Mouse (Mus musculus): ENCODE results near the gene Ube2m. TPM values are rescaled to one million over a fixed set of nuclear protein-coding genes. Genes with fewer than 3 reads are reported as not detected.
A peak's percentile ranks its signal among the peaks of the same experiment; 100 is the strongest.
"Not testable (repeated sequence)": the region's sequence is repeated elsewhere in the genome, so short reads cannot be mapped to it uniquely, and the experiment has no call there.

Gene Ube2m
- 10.6 and 14.3 TPM in 2 replicates for polyA plus RNA-seq (2015; fragmentation: Nextera tagmentation; extraction: Ambion mirVana)

- ATAC-seq (ENCODE audit: low read depth) = peak; percentile 90
- peak within 1 kb of the TSS; percentile 94 for H3K4me2 ChIP-seq (ENCODE audit: low read depth, low read length)
- H3K27ac ChIP-seq (ENCODE audit: low read length) = peak within 1 kb of the TSS; percentile 98
- H3K4me3 ChIP-seq (ENCODE audit: low read depth, low read length) = peak within 1 kb of the TSS; percentile 89
- H3K36me3 ChIP-seq (ENCODE audit: control insufficient read depth, insufficient read depth) = peaks cover 8% of the 10 kb centered on the region
- peaks cover 41% of the 10 kb centered on the region for H3K4me1 ChIP-seq (ENCODE audit: control insufficient read depth, low read depth, low read length)
- H3K27me3 ChIP-seq (ENCODE audit: control insufficient read depth, insufficient read depth, low read depth, low read length) = peaks cover 10% of the 10 kb centered on the region
- H3K9me3 ChIP-seq (replicated peaks; ENCODE audit: control insufficient read depth, low read length) = no peaks in the 10 kb centered on the region
- under 1% methylated on average over 64 of the region's 65 CpGs for WGBS (ENCODE audit: insufficient replicate concordance)
- peak within 1 kb of the TSS; percentile 97 for H3K9ac ChIP-seq (ENCODE audit: low read depth, low read length)
Observed at GRCm38 (mm10) chr7:13037901-13038555, at the start of gene Ube2m. Gene Ube2m, minus strand, starts transcription at chr7:13038275.

GRCm38 (mm10) chr7:13072293-13072692, 34.2 kb upstream of the Ube2m start:
- Histone ChIP-seq H3K27ac (ENCODE audit: low read length) (no peak overlapping the region), H3K9ac (ENCODE audit: low read depth, low read length) (no peak overlapping the region), H3K36me3 (ENCODE audit: control insufficient read depth, insufficient read depth) (no peaks in the 10 kb centered on the region), H3K27me3 (ENCODE audit: control insufficient read depth, insufficient read depth, low read depth, low read length) (no peaks in the 10 kb centered on the region), H3K9me3 (replicated peaks; ENCODE audit: control insufficient read depth, low read length) (no peaks in the 10 kb centered on the region), H3K4me1 (ENCODE audit: control insufficient read depth, low read depth, low read length) (no peaks in the 10 kb centered on the region), H3K4me2 (ENCODE audit: low read depth, low read length) (no peak overlapping the region), H3K4me3 (ENCODE audit: low read depth, low read length) (no peak overlapping the region)
- 45% methylated on average over 5 of the region's 5 CpGs for WGBS (ENCODE audit: insufficient replicate concordance)
- no peak for ATAC-seq (ENCODE audit: low read depth)

DNA sequence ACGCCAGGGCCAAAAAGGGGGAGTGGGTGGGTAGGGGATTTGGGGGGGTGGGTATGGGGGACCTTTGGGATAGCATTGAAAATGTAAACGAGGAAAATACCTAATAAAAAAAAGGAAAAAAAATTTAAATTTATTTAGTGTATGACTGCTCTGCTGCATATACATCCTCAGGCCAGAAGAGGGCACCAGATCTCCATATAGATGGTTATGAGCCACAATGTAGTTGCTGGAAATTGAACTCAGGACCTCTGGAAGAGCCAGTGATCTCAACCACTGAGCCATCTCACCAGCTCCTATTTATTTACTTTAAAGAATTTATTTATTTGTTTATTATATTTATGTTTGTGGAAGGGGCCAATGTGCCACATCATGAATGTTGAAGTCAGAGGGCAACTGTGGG, 25.3 kb upstream of the Ube2m start:
- WGBS (ENCODE audit: insufficient replicate concordance) = 34% methylated on average over 2 of the region's 2 CpGs
- not testable (repeated sequence) for H3K36me3 ChIP-seq (ENCODE audit: control insufficient read depth, insufficient read depth); H3K27me3 ChIP-seq (ENCODE audit: control insufficient read depth, insufficient read depth, low read depth, low read length)

GRCm38 (mm10) chr7:13059536-13059935, 21.5 kb upstream of the Ube2m start:
- H3K9me3 ChIP-seq (replicated peaks; ENCODE audit: control insufficient read depth, low read length) = no peaks in the 10 kb centered on the region
- H3K4me3 ChIP-seq (ENCODE audit: low read depth, low read length) = no peak overlapping the region
- H3K27me3 ChIP-seq (ENCODE audit: control insufficient read depth, insufficient read depth, low read depth, low read length) = no peaks in the 10 kb centered on the region
- no peak for ATAC-seq (ENCODE audit: low read depth)
- no peak overlapping the region for H3K27ac ChIP-seq (ENCODE audit: low read length)
- 80% methylated on average over 9 of the region's 9 CpGs for WGBS (ENCODE audit: insufficient replicate concordance)
- no peak overlapping the region for H3K9ac ChIP-seq (ENCODE audit: low read depth, low read length)
- H3K4me2 ChIP-seq (ENCODE audit: low read depth, low read length) = no peak overlapping the region
- H3K4me1 ChIP-seq (ENCODE audit: control insufficient read depth, low read depth, low read length) = peaks cover 4% of the 10 kb centered on the region
- H3K36me3 ChIP-seq (ENCODE audit: control insufficient read depth, insufficient read depth) = no peaks in the 10 kb centered on the region

More for the DNA sequence above, 25.3 kb upstream of the Ube2m start:
- H3K9ac ChIP-seq (ENCODE audit: low read depth, low read length); H3K9me3 ChIP-seq (replicated peaks; ENCODE audit: control insufficient read depth, low read length); ATAC-seq (ENCODE audit: low read depth); H3K4me1 ChIP-seq (ENCODE audit: control insufficient read depth, low read depth, low read length); H3K4me3 ChIP-seq (ENCODE audit: low read depth, low read length); H3K27ac ChIP-seq (ENCODE audit: low read length); H3K4me2 ChIP-seq (ENCODE audit: low read depth, low read length): not testable (repeated sequence)

GRCm38 (mm10) chr7:13056913-13057700, 19.0 kb upstream of the Ube2m start:
- no peak overlapping the region for H3K4me2 ChIP-seq (ENCODE audit: low read depth, low read length)
- 54% methylated on average over 8 of the region's 8 CpGs for WGBS (ENCODE audit: insufficient replicate concordance)

GRCm38 (mm10) chr7:13054287-13055010, 16.4 kb upstream of the Ube2m start, which contains the start of gene Mzf1:
Gene Mzf1, minus strand, starts transcription at chr7:13054764.
- H3K27me3 ChIP-seq (ENCODE audit: control insufficient read depth, insufficient read depth, low read depth, low read length) = no peaks in the 10 kb centered on the region
- peak; percentile 89 for ATAC-seq (ENCODE audit: low read depth)
- no peaks in the 10 kb centered on the region for H3K9me3 ChIP-seq (replicated peaks; ENCODE audit: control insufficient read depth, low read length)
- WGBS (ENCODE audit: insufficient replicate concordance) = under 1% methylated on average over 41 of the region's 41 CpGs
- H3K36me3 ChIP-seq (ENCODE audit: control insufficient read depth, insufficient read depth) = no peaks in the 10 kb centered on the region
- peaks cover 8% of the 10 kb centered on the region for H3K4me1 ChIP-seq (ENCODE audit: control insufficient read depth, low read depth, low read length)
- H3K4me2 ChIP-seq (ENCODE audit: low read depth, low read length) = peak within 1 kb of the TSS; percentile 82
- peak within 1 kb of the TSS; percentile 60; the same call in 1 of the 2 replicates for H3K27ac ChIP-seq (ENCODE audit: low read length)
- peak within 1 kb of the TSS; percentile 73 for H3K4me3 ChIP-seq (ENCODE audit: low read depth, low read length)
- peak within 1 kb of the TSS; percentile 70 for H3K9ac ChIP-seq (ENCODE audit: low read depth, low read length)

More at GRCm38 (mm10) chr7:13056913-13057700, 19.0 kb upstream of the Ube2m start:
- no peak for ATAC-seq (ENCODE audit: low read depth)
- Histone ChIP-seq H3K27me3 (ENCODE audit: control insufficient read depth, insufficient read depth, low read depth, low read length) (no peaks in the 10 kb centered on the region), H3K4me3 (ENCODE audit: low read depth, low read length) (no peak overlapping the region), H3K9me3 (replicated peaks; ENCODE audit: control insufficient read depth, low read length) (no peaks in the 10 kb centered on the region), H3K4me1 (ENCODE audit: control insufficient read depth, low read depth, low read length) (peaks cover 8% of the 10 kb centered on the region), H3K9ac (ENCODE audit: low read depth, low read length) (no peak overlapping the region), H3K27ac (ENCODE audit: low read length) (no peak overlapping the region), H3K36me3 (ENCODE audit: control insufficient read depth, insufficient read depth) (no peaks in the 10 kb centered on the region)

DNA sequence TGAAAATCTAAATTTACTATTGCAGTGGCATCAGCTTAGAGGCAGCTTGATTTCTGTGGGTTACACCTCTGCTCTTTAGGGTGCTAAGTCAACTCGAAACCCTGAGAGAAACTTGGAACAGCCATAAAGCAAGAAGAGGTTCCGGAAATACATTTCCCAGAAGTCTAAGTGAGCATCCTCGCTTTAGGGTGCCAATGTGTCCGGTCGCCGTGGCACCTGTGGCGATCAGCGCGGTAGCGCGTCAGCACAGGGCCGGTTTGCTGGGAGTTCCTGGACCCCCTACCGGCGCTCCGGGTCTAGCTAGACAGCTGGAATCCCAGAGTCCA, 15.8 kb upstream of the Ube2m start:
- H3K4me3 ChIP-seq (ENCODE audit: low read depth, low read length) = peak overlapping the region; percentile 73
- no peak for ATAC-seq (ENCODE audit: low read depth)
- no peaks in the 10 kb centered on the region for H3K36me3 ChIP-seq (ENCODE audit: control insufficient read depth, insufficient read depth)
- peak overlapping the region; percentile 82 for H3K4me2 ChIP-seq (ENCODE audit: low read depth, low read length)
- H3K9me3 ChIP-seq (replicated peaks; ENCODE audit: control insufficient read depth, low read length) = no peaks in the 10 kb centered on the region
- WGBS (ENCODE audit: insufficient replicate concordance) = 5% methylated on average over 15 of the region's 15 CpGs
- peak overlapping the region; percentile 30; the same call in 1 of the 2 replicates for H3K27ac ChIP-seq (ENCODE audit: low read length)
- peak overlapping the region; percentile 70 for H3K9ac ChIP-seq (ENCODE audit: low read depth, low read length)
- no peaks in the 10 kb centered on the region for H3K27me3 ChIP-seq (ENCODE audit: control insufficient read depth, insufficient read depth, low read depth, low read length)
- peaks cover 8% of the 10 kb centered on the region for H3K4me1 ChIP-seq (ENCODE audit: control insufficient read depth, low read depth, low read length)

- no peak overlapping the region for H3K9ac ChIP-seq (ENCODE audit: low read depth, low read length)
- 84% methylated on average over 2 of the region's 2 CpGs for WGBS (ENCODE audit: insufficient replicate concordance)
Observed at GRCm38 (mm10) chr7:13053501-13053900, 15.4 kb upstream of the Ube2m start.

More at GRCm38 (mm10) chr7:13053501-13053900, 15.4 kb upstream of the Ube2m start:
- Histone ChIP-seq H3K4me2 (ENCODE audit: low read depth, low read length) (peak overlapping the region; percentile 82), H3K36me3 (ENCODE audit: control insufficient read depth, insufficient read depth) (no peaks in the 10 kb centered on the region), H3K4me1 (ENCODE audit: control insufficient read depth, low read depth, low read length) (peaks cover 8% of the 10 kb centered on the region), H3K4me3 (ENCODE audit: low read depth, low read length) (peak overlapping the region; percentile 73), H3K9me3 (replicated peaks; ENCODE audit: control insufficient read depth, low read length) (no peaks in the 10 kb centered on the region), H3K27ac (ENCODE audit: low read length) (no peak overlapping the region), H3K27me3 (ENCODE audit: control insufficient read depth, insufficient read depth, low read depth, low read length) (no peaks in the 10 kb centered on the region)
- ATAC-seq (ENCODE audit: low read depth) = no peak
